Mouse (Mus musculus) spleen, adult 2 months (tissue): ENCODE measurements around the gene Odf2. TPM values are rescaled to one million over a fixed set of nuclear protein-coding genes. Genes with fewer than 3 reads are reported as not detected.

Experiments
- DNase-seq, 2 experiments: peaks; one replicate each; pipeline versions ENCODE4 v3.0.0 to v3.0.0-alpha.2; 2012 to 2021; ENCODE audit warnings: low spot score in 2 of 2, low read depth in 1 of 2
- H3K27ac ChIP-seq: fragments of 200-500 bp; 2 replicates; pipeline ENCODE4 v1.5.1; 2012; ENCODE audit warnings: low read length, inconsistent platforms; ENCODE audit not compliant: insufficient read depth
- H3K27me3 ChIP-seq: fragments of 200-500 bp; 2 replicates; pipeline ENCODE4 v1.6.1; 2012; ENCODE audit warnings: mild to moderate bottlenecking, moderate library complexity, low read length, inconsistent platforms; ENCODE audit not compliant: control insufficient read depth, insufficient read depth
- H3K36me3 ChIP-seq: fragments of 200-500 bp; 2 replicates; pipeline ENCODE4 v1.6.1; 2012; ENCODE audit warnings: mild to moderate bottlenecking, low read length, inconsistent platforms; ENCODE audit not compliant: control insufficient read depth, insufficient read depth
- H3K4me1 ChIP-seq: fragments of 200-500 bp; 2 replicates; pipeline ENCODE4 v1.6.1; 2011; ENCODE audit warnings: inconsistent platforms; ENCODE audit not compliant: control insufficient read depth, insufficient read depth, insufficient read length
- H3K4me3 ChIP-seq: fragments of 200-500 bp; 2 replicates; pipeline ENCODE4 v1.5.1; 2011; ENCODE audit warnings: mild to moderate bottlenecking, inconsistent platforms; ENCODE audit not compliant: insufficient read depth, insufficient read length; ENCODE audit errors: extremely low read depth
- CTCF ChIP-seq: fragments of 200-500 bp; IDR thresholded peaks from 2 replicates; pipeline ENCODE4 v1.5.1; 2011; ENCODE audit warnings: mild to moderate bottlenecking, inconsistent platforms; ENCODE audit not compliant: insufficient read depth, insufficient read length, insufficient replicate concordance; ENCODE audit errors: extremely low read depth
- POLR2A ChIP-seq: fragments of 200-500 bp; IDR thresholded peaks from 2 replicates; pipeline ENCODE4 v1.6.1; 2011; ENCODE audit warnings: low read depth, low read length, inconsistent platforms
- WGBS: fragments of 180-500 bp; shearing (Covaris S2); methylation state at CpG from one replicate; pipeline ENCODE4 v1.1.7; 2018; 5-methylcytosine and 5-hydroxymethylcytosine counted together
- polyA plus RNA-seq: library from polyadenylated mRNA; depleted of rRNA; stranded (reverse); fragments of >200 nt; gene quantifications from 2 replicates; pipeline ENCODE4 v1.2.3, GENCODE M21; 2012

Odf2 gene
- polyA plus RNA-seq, 1 experiment: 26.3 TPM

GRCm38 (mm10) chr2:29965906-29966305 lies 76.9 kb downstream of the Odf2 start:
- Histone ChIP-seq H3K27me3 (peaks cover 3% of the 10 kb centered on the region; the same call in 1 of the 2 replicates), H3K27ac (peak overlapping the region; percentile 97)

GRCm38 (mm10) chr2:29966826-29967225 lies 77.8 kb downstream of the Odf2 start:
- no peaks in the 10 kb centered on the region; the same call in none of the 2 replicates for H3K4me1 ChIP-seq
- TF ChIP-seq CTCF (no peak), POLR2A (no peak)
- H3K27me3 ChIP-seq: peaks cover 3% of the 10 kb centered on the region; the same call in 1 of the 2 replicates
- H3K4me3 ChIP-seq: no peak overlapping the region
- H3K27ac ChIP-seq: no peak overlapping the region
- 68% methylated on average over 2 of the region's 2 CpGs for WGBS
- DNase-seq: no peak
- peaks cover 4% of the 10 kb centered on the region for H3K36me3 ChIP-seq

More at GRCm38 (mm10) chr2:29965906-29966305, 76.9 kb downstream of the Odf2 start:
- peak; percentile 3 to 46 for DNase-seq
- H3K36me3 ChIP-seq: peaks cover 4% of the 10 kb centered on the region
- no peaks in the 10 kb centered on the region; the same call in none of the 2 replicates for H3K4me1 ChIP-seq
- H3K4me3 ChIP-seq: peak overlapping the region; percentile 100
- no peak for TF ChIP-seq CTCF
- no peak for TF ChIP-seq POLR2A
- under 1% methylated on average over 35 of the region's 41 CpGs for WGBS

- WGBS: 84% methylated on average over 5 of the region's 5 CpGs
- no peak for DNase-seq
- Histone ChIP-seq H3K4me3 (no peak overlapping the region), H3K27ac (no peak overlapping the region), H3K4me1 (no peaks in the 10 kb centered on the region; the same call in none of the 2 replicates), H3K27me3 (peaks cover 3% of the 10 kb centered on the region; the same call in 1 of the 2 replicates), H3K36me3 (peaks cover 4% of the 10 kb centered on the region)
- TF ChIP-seq CTCF: no peak
Measured at GRCm38 (mm10) chr2:29967768-29968167, 78.7 kb downstream of the Odf2 start.

GRCm38 (mm10) chr2:29968638-29969037 lies 79.6 kb downstream of the Odf2 start:
- peaks cover 3% of the 10 kb centered on the region; the same call in 1 of the 2 replicates for H3K27me3 ChIP-seq
- no peak for DNase-seq
- H3K27ac ChIP-seq: no peak overlapping the region
- no peaks in the 10 kb centered on the region; the same call in none of the 2 replicates for H3K4me1 ChIP-seq
- peaks cover 4% of the 10 kb centered on the region for H3K36me3 ChIP-seq
- no peak overlapping the region for H3K4me3 ChIP-seq
- WGBS: 82% methylated on average over 5 of the region's 5 CpGs
- no peak for TF ChIP-seq POLR2A

GRCm38 (mm10) chr2:29971838-29972635 lies 83.0 kb downstream of the Odf2 start:
- H3K4me1 ChIP-seq: no peaks in the 10 kb centered on the region; the same call in 1 of the 2 replicates
- H3K36me3 ChIP-seq: peaks cover 4% of the 10 kb centered on the region
- WGBS: 84% methylated on average over 9 of the region's 9 CpGs
- no peak overlapping the region for H3K4me3 ChIP-seq
- DNase-seq: no peak
- H3K27me3 ChIP-seq: no peaks in the 10 kb centered on the region
- 0 out of 2 replicates have a peak overlapping the region, but pooled peaks have one; percentile 8 for H3K27ac ChIP-seq
- TF ChIP-seq CTCF (no peak), POLR2A (no peak)

GRCm38 (mm10) chr2:29973525-29973924 lies 84.5 kb downstream of the Odf2 start:
- Histone ChIP-seq H3K4me3 (no peak overlapping the region), H3K27ac (no peak overlapping the region), H3K27me3 (no peaks in the 10 kb centered on the region), H3K4me1 (no peaks in the 10 kb centered on the region; the same call in 1 of the 2 replicates), H3K36me3 (peaks cover 6% of the 10 kb centered on the region)
- DNase-seq: no peak
- TF ChIP-seq CTCF (no peak), POLR2A (no peak)
- 47% methylated on average over 2 of the region's 2 CpGs for WGBS

- no peak for TF ChIP-seq POLR2A
- no peak for TF ChIP-seq CTCF
- H3K4me1 ChIP-seq: no peaks in the 10 kb centered on the region; the same call in 1 of the 2 replicates
- no peak overlapping the region for H3K27ac ChIP-seq
- peak; percentile 32 to 39 for DNase-seq
- H3K36me3 ChIP-seq: peaks cover 17% of the 10 kb centered on the region
- H3K27me3 ChIP-seq: no peaks in the 10 kb centered on the region
- H3K4me3 ChIP-seq: no peak overlapping the region
Measured at GRCm38 (mm10) chr2:29977307-29977706, 88.3 kb downstream of the Odf2 start.
